Mouse (Mus musculus) layer of hippocampus, adult 9-10 months (tissue): Measurements from ENCODE around the gene Flnc.

Experiments used
- DNase-seq: peaks from one replicate; pipeline ENCODE4 v3.0.0; 2022; ENCODE audit warnings: low spot score

Gene Flnc

DNA sequence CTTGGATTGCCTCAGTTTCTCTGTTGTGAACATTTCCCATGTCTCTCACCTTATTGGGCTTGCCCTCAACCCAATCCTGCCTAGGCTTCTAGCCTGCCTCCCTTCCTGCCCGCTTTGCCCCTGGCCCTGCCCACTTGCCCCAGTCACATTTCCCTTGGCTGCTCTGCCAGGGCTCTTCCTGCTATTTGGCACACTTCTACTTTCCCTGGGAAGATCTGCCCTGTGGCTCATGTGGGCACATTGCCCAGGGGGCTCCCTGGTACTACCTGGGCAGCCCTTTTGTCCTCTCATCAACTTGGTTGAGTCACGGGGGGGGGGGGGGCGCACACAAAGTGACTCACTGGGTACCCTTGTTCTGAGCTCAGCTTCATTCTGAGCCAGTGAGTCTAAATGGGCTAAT lies 900 bp upstream of the Flnc start:
- no peak for DNase-seq

DNA sequence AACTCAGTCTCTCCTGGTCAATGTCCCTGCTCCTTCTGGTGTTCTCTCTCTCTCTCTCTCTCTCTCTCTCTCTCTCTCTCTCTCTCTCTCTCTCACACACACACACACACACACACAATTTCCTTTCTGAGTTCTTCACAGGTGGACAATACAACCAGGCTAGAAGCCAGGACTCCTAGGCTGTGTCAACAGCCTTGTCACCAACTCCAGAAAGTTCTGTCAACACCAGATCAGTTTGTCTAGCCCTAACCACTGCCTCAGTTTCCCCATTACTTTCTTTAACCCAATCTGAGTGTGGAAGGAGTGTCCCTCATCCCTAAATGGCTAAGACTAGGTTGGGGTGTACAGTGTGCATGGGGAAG lies 399 bp upstream of the Flnc start:
- DNase-seq = no peak

DNA sequence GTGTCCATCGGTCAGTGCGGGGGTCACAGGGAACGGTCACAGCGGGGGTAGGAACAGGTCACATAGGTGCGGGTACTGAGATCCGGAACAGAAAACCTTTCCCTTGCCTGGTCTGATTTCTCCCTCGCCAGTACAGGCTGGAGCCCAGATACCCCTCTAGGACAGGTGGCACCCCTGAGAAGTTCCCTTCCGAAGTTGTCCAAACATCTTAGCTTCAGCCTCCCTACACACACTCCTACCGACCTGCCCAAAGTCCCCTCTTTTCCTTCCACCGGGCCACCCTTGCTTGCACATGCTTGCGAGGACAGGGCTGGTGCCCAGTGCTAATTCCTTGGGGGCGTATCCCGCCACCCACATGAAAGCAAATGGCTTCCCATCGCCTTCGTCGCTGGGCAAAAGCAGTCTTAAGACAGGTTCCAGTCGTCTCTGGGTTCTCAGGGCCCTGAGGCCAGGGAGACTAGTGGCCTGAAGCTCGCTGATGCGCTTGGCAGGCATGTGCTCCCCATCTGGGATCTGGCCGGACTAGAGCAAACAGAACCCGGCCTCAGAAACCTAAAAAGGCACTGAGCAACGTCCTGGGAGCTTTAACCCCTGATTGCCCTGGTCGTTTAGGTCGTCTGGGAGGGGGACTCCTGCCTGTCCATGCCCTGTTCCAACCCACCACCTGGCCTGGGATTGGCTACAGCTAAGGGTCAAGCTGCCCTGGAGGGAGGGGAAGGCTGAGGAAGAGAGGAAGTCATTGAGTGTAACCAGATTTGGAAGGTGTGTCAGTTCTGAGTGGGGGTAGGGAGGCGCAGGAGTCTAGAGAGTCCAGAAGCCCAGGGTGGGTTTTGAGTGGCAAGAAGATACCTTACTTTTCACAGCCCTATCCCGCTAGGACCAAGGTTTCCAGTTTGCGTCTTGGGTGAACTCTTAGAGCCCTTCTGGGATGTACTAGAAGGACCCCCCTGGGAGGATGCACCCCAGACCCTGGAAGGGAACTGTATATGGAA lies 1.0 kb downstream of the Flnc start:
- no peak for DNase-seq

DNA sequence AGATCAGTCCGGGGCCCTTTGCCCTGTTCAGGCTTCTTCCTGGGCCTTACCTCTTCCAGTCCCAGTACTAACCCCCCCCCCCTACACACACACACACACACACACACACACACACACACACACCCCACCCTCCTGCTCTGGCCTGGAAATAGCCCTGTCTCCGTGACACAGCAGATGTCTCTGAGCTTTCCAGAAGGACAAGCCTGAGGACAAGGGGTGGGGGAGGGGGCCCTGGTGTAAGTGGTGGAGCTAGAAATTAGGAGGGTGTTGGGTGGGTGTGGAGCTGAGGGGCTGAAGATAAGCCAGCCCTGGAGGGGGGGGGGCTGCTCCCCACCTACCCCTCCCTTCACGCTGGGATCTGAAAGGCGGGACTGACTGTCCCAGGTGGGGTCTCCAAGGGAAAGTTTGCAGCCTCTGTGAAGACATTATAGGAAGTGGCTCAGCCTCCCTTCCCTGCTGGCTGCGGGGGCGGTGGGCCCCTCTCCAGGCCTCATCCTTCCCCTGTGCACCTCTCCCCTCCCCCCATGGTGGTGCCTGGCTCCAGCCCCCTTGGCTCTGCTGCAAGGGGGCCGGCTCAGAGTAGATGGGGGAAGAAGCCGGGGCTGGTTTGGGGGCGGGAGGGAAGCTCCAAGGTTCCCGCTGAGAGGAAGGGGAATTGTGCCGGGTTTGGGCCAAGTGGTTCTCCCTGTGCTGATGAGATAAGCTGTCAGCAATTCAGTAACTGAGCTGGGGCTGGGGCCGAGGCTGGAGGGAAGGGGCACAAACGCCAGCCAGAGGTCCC lies 2.0 kb downstream of the Flnc start:
- no peak for DNase-seq

DNA sequence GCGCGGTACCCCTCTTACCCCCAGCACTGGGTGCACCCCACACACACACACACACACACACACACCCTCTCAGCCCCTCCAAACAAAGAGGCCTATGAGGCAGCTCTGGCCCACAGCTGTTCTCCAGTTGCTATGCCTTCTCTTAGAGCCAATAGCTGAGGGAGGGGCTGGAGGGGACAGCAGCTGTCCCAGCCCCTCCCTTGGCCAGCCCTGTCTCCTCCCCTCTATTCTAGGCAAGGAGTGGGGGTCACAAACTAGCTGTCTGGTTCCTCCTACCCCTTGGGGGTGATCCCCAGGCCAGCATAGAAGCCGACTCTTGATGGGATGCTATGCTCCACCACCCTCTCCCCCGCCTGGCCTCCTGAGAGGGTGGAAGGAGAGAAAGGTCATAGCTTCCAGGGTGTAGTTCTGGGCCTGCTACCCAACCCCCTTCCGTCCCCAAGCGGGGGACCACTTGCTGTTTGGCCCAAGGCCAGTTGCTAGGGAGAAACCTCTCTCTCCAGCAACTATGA lies 2.9 kb downstream of the Flnc start:
- DNase-seq = no peak

DNA sequence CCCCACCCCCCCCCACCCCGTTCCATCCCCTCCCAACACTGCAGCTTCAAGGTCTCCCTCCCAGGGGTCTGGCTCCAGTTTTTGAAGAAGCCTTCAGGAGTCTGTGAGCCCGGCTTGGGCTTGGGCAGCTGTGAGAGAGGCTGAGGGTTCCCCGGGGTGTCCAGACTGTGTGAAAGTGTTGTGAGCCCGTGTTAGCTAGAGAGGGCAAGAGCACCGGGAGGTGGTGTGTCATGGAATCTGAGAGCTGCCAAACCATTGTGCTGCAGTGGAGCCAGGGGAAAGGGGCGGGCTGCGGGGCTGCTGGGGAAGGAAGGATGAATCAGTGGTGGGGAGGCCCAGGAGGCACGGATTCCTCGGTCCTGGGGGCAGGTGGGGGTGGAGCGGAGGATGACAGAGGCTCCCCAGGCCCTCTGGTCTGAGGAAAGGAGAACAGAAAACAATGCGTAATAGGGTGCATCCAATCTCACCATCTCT lies 3.4 kb downstream of the Flnc start:
- no peak for DNase-seq

DNA sequence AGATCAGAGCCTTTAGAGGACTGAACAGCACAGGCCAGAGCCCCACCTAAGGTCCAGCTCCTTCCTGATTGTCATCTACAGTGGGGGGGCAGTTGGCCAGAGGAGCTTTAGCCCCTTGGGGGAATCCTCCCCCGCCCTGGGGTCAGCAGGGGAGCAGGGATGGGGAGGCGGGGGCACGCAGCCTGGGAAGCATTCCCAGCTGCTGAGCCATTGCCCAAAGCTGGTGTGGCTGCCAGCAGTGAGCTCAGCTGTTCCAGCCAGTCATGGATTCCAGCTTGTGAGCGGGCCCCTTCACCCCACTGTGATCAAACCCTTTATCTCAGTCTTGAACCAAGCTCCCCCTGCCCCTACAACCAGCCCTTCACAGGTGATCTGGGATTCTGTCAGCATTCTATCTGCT lies 6.2 kb downstream of the Flnc start:
- no peak for DNase-seq

DNA sequence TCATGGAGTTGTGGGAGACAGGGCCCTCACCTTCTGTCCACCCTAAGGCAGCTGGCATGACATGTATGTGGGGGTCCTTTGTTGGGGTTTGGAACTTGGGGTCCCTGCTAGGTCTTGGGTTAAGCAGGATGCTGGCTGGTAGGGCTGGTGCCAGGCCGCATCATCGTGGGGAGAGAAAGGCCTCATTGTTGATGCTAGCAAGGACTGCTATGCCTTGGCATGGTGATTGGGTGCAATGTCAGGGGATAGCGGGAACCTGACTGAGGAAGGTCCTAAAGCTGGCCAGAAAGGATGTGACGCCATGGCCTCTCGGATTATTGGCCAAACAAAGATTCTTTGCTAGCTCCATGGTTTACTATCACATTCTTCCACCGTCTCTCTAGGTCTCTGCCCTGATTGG lies 6.7 kb downstream of the Flnc start:
- no peak for DNase-seq

DNA sequence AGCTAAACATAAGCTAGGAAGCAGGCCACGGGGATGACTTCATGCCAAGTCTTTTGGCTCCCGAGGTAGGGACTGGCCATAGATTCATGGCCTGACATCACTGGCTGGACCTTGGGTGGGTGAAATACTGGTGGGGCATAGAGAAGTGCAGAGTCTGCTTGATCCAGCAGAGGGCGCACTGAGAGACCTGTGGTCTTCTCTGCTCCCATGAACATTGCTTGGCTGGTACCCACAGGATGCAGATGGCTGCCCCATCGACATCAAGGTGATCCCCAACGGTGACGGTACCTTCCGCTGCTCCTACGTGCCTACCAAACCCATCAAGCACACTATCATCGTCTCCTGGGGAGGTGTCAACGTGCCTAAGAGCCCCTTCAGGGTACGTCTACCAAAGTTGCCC lies 11.7 kb downstream of the Flnc start:
- no peak for DNase-seq

DNA sequence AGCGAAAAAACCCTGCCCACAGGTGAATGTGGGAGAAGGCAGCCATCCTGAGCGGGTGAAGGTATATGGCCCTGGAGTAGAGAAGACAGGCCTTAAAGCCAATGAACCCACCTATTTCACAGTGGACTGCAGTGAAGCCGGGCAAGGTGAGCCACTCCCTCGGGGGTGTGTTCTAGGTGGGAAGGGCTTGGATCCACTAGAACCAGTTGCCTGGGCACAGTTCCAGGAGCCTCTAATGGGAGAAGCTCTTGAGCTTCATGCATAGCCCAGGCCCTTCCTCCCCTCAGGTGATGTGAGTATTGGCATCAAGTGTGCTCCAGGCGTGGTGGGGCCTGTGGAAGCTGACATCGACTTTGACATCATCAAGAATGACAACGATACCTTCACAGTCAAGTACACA lies 12.3 kb downstream of the Flnc start:
- DNase-seq = no peak

DNA sequence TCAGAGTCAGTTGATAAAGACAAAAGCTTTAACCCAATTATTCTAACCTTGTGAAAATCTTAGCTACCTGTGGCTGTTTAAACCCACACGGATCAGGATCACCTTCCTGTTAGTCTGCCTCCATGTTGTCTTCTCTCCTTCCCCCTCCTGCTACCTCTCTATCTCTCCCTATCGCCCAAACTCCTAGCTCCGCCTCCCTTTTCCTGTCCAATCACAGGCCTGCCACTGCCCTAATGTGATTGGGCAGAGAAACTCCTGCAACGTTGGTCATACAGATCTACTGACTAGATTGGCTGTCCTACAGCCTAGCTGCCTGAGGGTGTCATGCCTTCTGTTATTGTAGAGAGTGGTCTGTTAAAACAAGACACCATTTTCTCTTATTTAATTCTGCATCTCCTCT lies 16.8 kb downstream of the Flnc start:
- no peak for DNase-seq

DNA sequence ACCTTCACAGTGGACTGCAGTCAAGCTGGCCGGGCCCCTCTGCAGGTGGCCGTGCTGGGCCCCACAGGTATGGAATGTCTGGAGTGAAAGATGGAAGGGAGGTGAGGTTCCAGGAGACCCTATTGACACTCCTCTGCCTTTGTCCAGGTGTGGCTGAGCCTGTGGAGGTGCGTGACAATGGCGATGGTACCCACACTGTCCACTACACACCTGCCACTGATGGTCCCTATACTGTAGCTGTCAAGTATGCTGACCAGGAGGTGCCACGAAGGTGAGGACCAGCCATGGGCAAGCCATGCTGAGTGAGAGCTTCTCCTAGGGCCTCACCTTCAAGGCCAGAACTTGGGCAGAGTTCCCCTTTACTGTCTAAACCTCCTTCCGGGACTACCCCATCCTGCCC lies 17.6 kb downstream of the Flnc start:
- DNase-seq = no peak

DNA sequence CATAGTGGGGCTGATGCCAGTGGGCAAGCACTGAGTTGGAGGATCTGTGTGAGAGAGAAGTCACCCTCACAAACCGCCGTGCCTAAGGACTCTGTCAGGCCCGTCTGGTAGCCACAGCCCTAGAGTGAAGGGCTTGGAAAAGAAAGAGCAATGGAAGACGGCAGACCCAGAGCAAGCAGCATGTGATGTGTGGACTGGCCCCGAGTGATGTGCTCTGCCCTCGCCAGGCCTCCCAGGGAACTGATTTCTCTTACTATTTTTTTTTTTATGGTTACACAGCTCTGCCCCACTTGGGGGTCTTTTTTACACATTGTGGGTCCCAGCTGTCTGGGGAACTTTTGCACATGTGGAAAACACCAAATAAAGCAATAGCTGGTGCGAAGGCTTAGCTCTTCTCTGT lies 28.4 kb downstream of the Flnc start:
- no peak for DNase-seq

DNA sequence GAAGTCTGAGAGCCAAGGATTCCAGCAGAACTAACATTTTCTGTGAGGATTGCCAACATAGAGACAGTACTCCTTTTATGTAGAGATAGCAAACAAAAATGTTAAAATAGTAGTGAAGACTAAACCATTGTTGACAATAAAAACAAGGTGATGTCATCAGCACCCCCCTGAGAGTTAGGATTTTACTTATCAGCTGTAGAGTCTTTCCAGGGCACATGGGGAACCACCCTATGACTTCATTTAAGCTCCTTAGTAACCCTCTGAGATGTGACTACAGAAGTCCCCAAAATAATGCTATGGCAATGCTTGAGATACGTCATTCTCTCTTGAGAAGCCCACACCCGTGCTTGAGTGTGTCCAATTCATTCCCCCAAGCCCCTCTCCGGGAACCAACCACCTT lies 30.3 kb downstream of the Flnc start:
- DNase-seq = no peak

DNA sequence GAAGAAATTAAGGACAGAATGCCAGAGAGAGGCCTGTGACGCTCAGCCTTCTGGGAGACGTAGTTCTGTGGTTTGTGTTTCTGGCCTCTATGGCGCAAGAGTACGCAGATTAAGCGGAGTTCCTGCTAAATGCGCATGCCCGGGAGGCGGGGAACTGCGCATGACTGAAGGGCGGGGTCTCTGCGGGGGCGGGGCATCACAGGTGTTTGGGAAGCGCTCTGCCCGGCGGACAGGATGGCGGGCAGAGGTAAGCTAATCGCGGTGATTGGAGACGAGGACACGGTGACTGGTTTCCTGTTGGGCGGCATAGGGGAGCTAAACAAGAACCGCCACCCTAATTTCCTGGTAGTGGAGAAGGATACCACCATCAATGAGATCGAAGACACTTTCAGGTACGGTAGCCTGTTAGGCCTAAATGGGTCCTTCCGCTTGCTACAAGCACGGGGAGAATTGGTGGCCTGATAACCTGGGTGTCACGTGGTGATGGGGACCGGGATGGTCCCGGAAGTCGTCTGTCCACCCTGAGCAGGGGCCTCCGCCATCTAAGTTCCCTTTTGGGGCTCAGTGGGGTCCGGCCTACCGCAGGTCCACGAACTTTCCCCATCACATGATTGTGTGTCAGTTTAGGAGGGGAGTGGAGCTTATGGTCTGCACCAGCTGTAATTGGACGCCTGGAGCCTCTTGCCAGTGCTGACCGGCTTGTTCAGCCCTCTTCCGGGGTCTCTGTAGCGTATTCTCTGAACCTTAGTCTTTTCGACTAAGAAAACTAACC lies 34.7 kb downstream of the Flnc start, which contains the start of gene Atp6v1f:
Gene Atp6v1f (plus strand): TSS at position 136 of the 772 bp plus-strand sequence.
- peak; percentile 82 for DNase-seq

DNA sequence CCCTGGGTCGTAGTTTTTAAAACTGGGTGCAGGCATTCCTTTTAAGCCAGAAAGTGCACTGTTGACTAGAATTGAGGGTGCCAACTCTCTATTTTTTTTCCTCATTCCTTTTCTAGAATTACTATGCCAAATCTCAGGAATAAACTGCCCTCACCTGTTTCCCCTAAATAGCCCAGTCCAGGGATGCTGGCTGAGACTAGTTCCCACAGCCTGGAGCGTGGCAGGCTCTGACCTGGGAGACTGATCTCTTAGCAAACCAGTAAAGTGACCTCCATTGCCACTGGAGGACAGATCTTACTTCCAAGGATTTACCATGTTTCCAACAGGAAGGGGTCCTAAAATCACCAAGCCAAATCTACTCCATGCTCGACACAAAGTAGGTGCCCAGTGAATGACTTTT lies 35.8 kb downstream of the Flnc start:
- DNase-seq = no peak

DNA sequence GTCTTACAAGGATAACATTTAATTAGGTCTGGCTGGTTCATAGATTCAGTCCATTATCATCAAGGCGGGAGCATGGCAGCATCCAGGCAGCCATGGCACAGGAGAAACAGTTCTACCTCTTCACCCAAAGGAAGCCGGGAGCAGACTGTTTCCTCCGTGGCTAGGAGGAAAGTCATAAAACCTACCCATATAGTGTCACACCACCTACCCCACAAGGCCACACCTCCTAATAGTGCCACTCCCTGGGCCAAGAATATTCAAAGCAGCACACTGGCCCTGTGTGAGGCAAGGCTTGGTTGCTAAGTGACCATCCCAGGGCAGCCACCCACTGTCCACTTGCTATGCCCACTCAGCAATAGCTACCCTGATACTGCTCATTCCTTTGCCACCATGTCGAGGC lies 38.1 kb downstream of the Flnc start, which contains the start of gene Atp6v1fnb:
Gene Atp6v1fnb (plus strand): TSS at position 301 of the 400 bp plus-strand sequence.
- DNase-seq = no peak

DNA sequence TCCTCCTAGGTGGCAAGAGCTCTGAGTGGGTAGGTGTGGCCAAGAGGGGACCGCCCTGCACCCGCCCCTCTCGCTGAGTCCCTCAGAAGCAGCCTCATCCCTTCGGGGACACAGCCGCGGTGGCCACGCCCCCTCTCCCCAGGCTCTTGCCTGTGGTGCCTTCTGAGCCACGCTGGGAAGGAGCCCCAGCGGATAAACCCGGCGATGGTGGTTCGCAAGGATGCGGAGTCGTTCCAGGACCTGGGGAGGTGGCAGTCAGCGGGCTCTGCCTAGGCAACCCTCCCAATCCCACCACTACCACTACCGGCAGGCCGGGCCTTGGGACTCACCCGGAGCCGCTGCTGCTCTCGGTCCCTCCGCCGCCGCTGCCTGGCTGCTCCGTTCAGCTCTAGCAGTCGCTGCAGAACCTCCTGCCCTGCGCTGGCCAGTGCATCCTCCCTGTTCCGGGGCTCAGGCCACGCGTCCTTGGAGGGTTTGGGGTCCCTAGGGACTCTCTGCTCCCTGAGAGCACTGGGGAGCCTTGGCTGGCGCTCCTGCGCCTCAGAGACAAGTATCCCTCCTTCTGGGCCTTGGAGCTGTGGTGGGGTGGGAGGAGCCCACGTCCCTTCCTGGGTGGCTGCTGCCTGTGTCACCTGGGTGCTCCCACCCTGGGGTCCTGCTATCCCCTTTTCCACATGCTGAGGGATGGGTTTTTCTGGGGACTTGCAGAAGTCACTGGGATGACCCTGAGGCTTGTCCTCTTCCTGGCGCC lies 41.1 kb downstream of the Flnc start:
- DNase-seq = no peak

DNA sequence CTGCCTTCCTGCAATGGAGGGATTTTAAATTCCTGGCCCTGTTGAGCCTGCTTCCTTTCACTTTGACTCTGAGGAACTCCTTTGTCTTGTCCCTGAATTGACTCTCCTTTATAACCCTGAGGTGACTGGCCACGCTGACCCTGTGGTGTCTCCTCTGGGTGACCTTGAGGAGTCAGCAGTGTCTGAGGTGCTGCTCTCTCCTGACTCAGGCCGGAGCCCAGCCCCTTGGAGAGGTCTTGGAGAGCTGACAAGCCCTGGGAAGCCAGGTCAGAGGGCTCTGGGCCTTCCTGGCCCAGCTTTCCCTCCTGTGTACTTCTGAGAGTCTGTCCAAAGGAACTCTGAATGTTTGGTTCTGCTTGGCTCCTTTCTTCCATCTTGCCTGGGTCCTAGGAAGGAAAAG lies 41.7 kb downstream of the Flnc start:
- no peak for DNase-seq

DNA sequence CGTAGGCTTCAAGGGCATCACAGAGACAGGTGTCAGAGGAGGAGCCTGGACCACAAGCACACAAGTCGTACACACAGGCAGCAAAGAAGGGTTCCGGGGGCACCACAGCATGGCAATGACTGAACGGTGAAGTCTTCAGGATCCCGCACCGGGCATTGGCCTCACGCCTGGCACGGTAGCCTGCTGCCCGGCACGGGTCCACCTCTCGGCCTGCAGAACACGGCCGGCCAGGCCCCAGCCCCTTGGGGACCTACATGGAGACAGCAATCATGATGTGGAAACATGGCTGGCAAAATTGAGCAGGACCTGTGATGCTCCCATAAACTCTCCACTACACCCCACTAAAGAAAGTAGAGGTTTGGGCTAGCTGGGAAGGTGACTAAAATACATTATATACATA lies 49.6 kb downstream of the Flnc start:
- no peak for DNase-seq
